Mouse (Mus musculus): ENCODE measurements around the gene Bnip2.

DNA sequence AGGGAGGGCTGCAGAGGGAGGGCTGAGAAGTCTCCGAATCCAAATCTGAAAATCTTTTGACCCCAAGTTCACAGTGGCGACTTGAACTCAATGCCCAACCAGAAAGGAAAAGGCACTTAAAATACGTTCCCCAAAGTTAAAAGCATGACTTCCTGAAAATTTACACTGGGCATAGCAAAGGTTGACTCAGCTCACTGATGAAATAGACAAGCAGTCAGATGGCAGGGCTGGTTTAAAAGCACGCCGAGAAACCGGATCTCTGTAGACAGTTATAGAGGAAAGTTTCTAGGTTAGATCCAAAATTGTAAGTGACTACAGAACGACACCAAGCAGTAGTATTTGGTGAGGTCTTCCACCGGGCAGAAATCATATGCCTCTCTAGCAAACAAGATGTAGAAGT lies 60.6 kb downstream of the Bnip2 start:
- TF ChIP-seq EP300 (IDR thresholded peaks at IDR 0.05; ENCODE audit: low read depth), result no peak
- no peak for TF ChIP-seq CTCF (IDR thresholded peaks at IDR 0.05; ENCODE audit: low read depth)
